Mouse (Mus musculus): Measurements from ENCODE around the gene Gm5148.

DNA sequence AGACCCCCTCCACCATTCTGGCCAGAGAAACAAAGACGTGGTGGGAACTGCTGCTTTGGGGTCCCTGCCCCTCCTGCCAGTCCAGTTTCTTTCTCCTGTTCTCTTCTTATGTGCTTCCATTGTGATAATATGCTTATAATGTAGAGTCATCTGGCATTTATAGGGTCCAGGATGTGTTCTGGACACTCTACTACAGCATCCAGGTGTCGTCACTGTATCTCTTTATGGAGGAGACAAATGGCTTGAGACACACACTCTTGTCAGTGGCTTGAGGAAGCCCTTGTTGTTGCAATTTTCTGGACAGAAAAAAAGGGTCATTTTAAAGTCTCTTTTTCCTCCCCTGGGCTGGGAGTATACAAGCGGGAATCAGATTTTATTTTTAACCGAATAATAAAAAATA, 33.3 kb upstream of the Gm5148 start:
- no peak for TF ChIP-seq USF1 (IDR thresholded peaks at IDR 0.05; ENCODE audit: low read depth)
- no peak for TF ChIP-seq MAX (IDR thresholded peaks at IDR 0.05)
- no peak for TF ChIP-seq CTCF (IDR thresholded peaks at IDR 0.05; ENCODE audit: control insufficient read depth, insufficient read depth, insufficient read length)
- TF ChIP-seq MYOD1 (IDR thresholded peaks at IDR 0.05; ENCODE audit: control insufficient read depth, insufficient read length, low read depth): no peak
- no peak for TF ChIP-seq MYOG (IDR thresholded peaks at IDR 0.05; ENCODE audit: control insufficient read depth, extremely low read depth, insufficient read length)
- no peak for TF ChIP-seq FOSL1 (IDR thresholded peaks at IDR 0.05; ENCODE audit: insufficient read depth, low read length, poor library complexity, severe bottlenecking)
- no peak for TF ChIP-seq CEBPB (IDR thresholded peaks at IDR 0.05; ENCODE audit: low read depth)

Measured in C2C12 (cell line).